Mouse (Mus musculus): ENCODE results near the gene Manbal.

DNA sequence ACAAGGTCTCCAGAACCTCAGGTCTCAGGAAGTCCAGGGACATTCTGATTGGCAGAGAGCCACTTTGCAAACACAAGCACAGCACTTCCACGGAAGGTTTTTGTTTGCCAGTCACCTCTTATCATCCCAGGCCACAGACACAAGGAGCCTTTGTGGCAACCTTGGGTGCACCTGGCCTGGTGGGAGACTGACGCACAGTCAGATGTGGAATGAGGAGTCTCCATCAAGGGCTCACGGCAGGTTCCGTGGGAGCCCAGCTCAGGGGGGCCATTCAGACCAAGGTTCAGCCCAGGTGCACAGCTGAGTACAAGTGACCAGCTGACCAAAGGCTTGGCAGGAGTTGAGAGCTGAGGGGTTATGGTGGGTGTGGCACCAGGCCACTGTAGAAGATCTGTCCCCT lies 30.0 kb downstream of the Manbal start:
- TF ChIP-seq CTCF (IDR thresholded peaks at IDR 0.05; ENCODE audit: borderline replicate concordance, insufficient read depth, low read length) (no peak), POLR2A (IDR thresholded peaks at IDR 0.05; ENCODE audit: low read depth, low read length) (no peak)
